Mouse (Mus musculus): ENCODE measurements around the gene Nxn. TPM values are rescaled to one million over a fixed set of nuclear protein-coding genes. Genes with fewer than 3 reads are reported as not detected.
"Not testable (repeated sequence)": the region's sequence is repeated elsewhere in the genome, so short reads cannot be mapped to it uniquely, and the experiment has no call there.

Gene Nxn
- polyA plus RNA-seq, 1 experiment from 2014 or later = 11.9 TPM

GRCm38 (mm10) chr11:76216681-76217389, 182.1 kb downstream of the Nxn start:
- Histone ChIP-seq H3K36me3 (ENCODE audit: insufficient read depth, low read length) (peaks cover 9% of the 10 kb centered on the region; the same call in 1 of the 2 replicates), H3K9ac (replicated peaks; ENCODE audit: low read depth) (peak overlapping the region; percentile 77), H3K27me3 (replicated peaks; ENCODE audit: insufficient read depth, low read length) (no peaks in the 10 kb centered on the region), H3K4me3 (ENCODE audit: low read depth, low read length) (peak overlapping the region; percentile 79), H3K27ac (ENCODE audit: low read length) (peak overlapping the region; percentile 96), H3K4me1 (ENCODE audit: insufficient read depth, low read depth, low read length) (no peaks in the 10 kb centered on the region), H3K9me3 (ENCODE audit: low read length) (no peaks in the 10 kb centered on the region), H3K4me2 (replicated peaks; ENCODE audit: low read depth, low read length) (peak overlapping the region; percentile 91)
- ATAC-seq = peak; percentile 81
- WGBS = 2% methylated on average over 33 of the region's 33 CpGs
- peak; percentile 94 for DNase-seq (ENCODE audit: low spot score)
- TF ChIP-seq CTCF (IDR thresholded peaks at IDR 0.05) = no peak
- peak; percentile 66 for TF ChIP-seq EP300 (IDR thresholded peaks at IDR 0.05)

- TF ChIP-seq CTCF (IDR thresholded peaks at IDR 0.05) = no peak
- no peak for TF ChIP-seq EP300 (IDR thresholded peaks at IDR 0.05)
- Histone ChIP-seq H3K27me3 (replicated peaks; ENCODE audit: insufficient read depth, low read length) (no peaks in the 10 kb centered on the region), H3K27ac (ENCODE audit: low read length) (peak overlapping the region; percentile 96), H3K4me1 (ENCODE audit: insufficient read depth, low read depth, low read length) (no peaks in the 10 kb centered on the region), H3K9me3 (ENCODE audit: low read length) (no peaks in the 10 kb centered on the region), H3K9ac (replicated peaks; ENCODE audit: low read depth) (no peak overlapping the region), H3K36me3 (ENCODE audit: insufficient read depth, low read length) (peaks cover 6% of the 10 kb centered on the region; the same call in 1 of the 2 replicates), H3K4me2 (replicated peaks; ENCODE audit: low read depth, low read length) (no peak overlapping the region), H3K4me3 (ENCODE audit: low read depth, low read length) (no peak overlapping the region)
- no peak for ATAC-seq
- DNase-seq (ENCODE audit: low spot score) = no peak
- 92% methylated on average over 5 of the region's 5 CpGs for WGBS
Observed at GRCm38 (mm10) chr11:76216049-76216540, 182.8 kb downstream of the Nxn start.

GRCm38 (mm10) chr11:76215011-76215410, 183.9 kb downstream of the Nxn start:
- TF ChIP-seq CTCF (IDR thresholded peaks at IDR 0.05) (no peak), EP300 (IDR thresholded peaks at IDR 0.05) (no peak)
- no peak overlapping the region for H3K27ac ChIP-seq (ENCODE audit: low read length)
- no peaks in the 10 kb centered on the region for H3K4me1 ChIP-seq (ENCODE audit: insufficient read depth, low read depth, low read length)
- no peaks in the 10 kb centered on the region for H3K27me3 ChIP-seq (replicated peaks; ENCODE audit: insufficient read depth, low read length)
- no peak for ATAC-seq
- WGBS = 50% methylated on average over 2 of the region's 2 CpGs
- no peak overlapping the region for H3K4me3 ChIP-seq (ENCODE audit: low read depth, low read length)
- no peak overlapping the region for H3K4me2 ChIP-seq (replicated peaks; ENCODE audit: low read depth, low read length)
- H3K9ac ChIP-seq (replicated peaks; ENCODE audit: low read depth) = no peak overlapping the region
- peak; percentile 61 for DNase-seq (ENCODE audit: low spot score)
- H3K36me3 ChIP-seq (ENCODE audit: insufficient read depth, low read length) = peaks cover 6% of the 10 kb centered on the region; the same call in 1 of the 2 replicates
- no peaks in the 10 kb centered on the region for H3K9me3 ChIP-seq (ENCODE audit: low read length)

- Histone ChIP-seq H3K27ac (ENCODE audit: low read length) (no peak overlapping the region), H3K4me3 (ENCODE audit: low read depth, low read length) (no peak overlapping the region)
- ATAC-seq = no peak
Observed at GRCm38 (mm10) chr11:76213841-76214240, 185.1 kb downstream of the Nxn start.

GRCm38 (mm10) chr11:76211595-76211994, 187.3 kb downstream of the Nxn start:
- H3K9ac ChIP-seq (replicated peaks; ENCODE audit: low read depth); ATAC-seq; H3K4me2 ChIP-seq (replicated peaks; ENCODE audit: low read depth, low read length); H3K27me3 ChIP-seq (replicated peaks; ENCODE audit: insufficient read depth, low read length); H3K4me3 ChIP-seq (ENCODE audit: low read depth, low read length); H3K27ac ChIP-seq (ENCODE audit: low read length); DNase-seq (ENCODE audit: low spot score); H3K4me1 ChIP-seq (ENCODE audit: insufficient read depth, low read depth, low read length); H3K9me3 ChIP-seq (ENCODE audit: low read length): not testable (repeated sequence)
- peaks cover 20% of the 10 kb centered on the region; the same call in 1 of the 2 replicates for H3K36me3 ChIP-seq (ENCODE audit: insufficient read depth, low read length)
- WGBS = 81% methylated on average over 1 of the region's 6 CpGs

More at GRCm38 (mm10) chr11:76213841-76214240, 185.1 kb downstream of the Nxn start:
- H3K9ac ChIP-seq (replicated peaks; ENCODE audit: low read depth) = no peak overlapping the region
- no peaks in the 10 kb centered on the region for H3K9me3 ChIP-seq (ENCODE audit: low read length)
- peaks cover 6% of the 10 kb centered on the region; the same call in 1 of the 2 replicates for H3K36me3 ChIP-seq (ENCODE audit: insufficient read depth, low read length)
- no peak for DNase-seq (ENCODE audit: low spot score)
- H3K4me1 ChIP-seq (ENCODE audit: insufficient read depth, low read depth, low read length) = no peaks in the 10 kb centered on the region
- H3K27me3 ChIP-seq (replicated peaks; ENCODE audit: insufficient read depth, low read length) = no peaks in the 10 kb centered on the region
- WGBS = 89% methylated on average over 5 of the region's 5 CpGs
- TF ChIP-seq CTCF (IDR thresholded peaks at IDR 0.05) (no peak), EP300 (IDR thresholded peaks at IDR 0.05) (no peak)
- H3K4me2 ChIP-seq (replicated peaks; ENCODE audit: low read depth, low read length) = no peak overlapping the region

- peak; percentile 38 for DNase-seq (ENCODE audit: low spot score)
- H3K4me3 ChIP-seq (ENCODE audit: low read depth, low read length) = no peak overlapping the region
- TF ChIP-seq EP300 (IDR thresholded peaks at IDR 0.05) (no peak), CTCF (IDR thresholded peaks at IDR 0.05) (no peak)
- H3K36me3 ChIP-seq (ENCODE audit: insufficient read depth, low read length) = peaks cover 20% of the 10 kb centered on the region; the same call in 1 of the 2 replicates
- no peak overlapping the region for H3K4me2 ChIP-seq (replicated peaks; ENCODE audit: low read depth, low read length)
- H3K27me3 ChIP-seq (replicated peaks; ENCODE audit: insufficient read depth, low read length) = no peaks in the 10 kb centered on the region
- ATAC-seq = peak; percentile 59
- H3K9ac ChIP-seq (replicated peaks; ENCODE audit: low read depth) = no peak overlapping the region
- H3K9me3 ChIP-seq (ENCODE audit: low read length) = no peaks in the 10 kb centered on the region
- WGBS = 52% methylated on average over 13 of the region's 13 CpGs
- H3K27ac ChIP-seq (ENCODE audit: low read length) = peak overlapping the region; percentile 38; the same call in 1 of the 2 replicates
- H3K4me1 ChIP-seq (ENCODE audit: insufficient read depth, low read depth, low read length) = no peaks in the 10 kb centered on the region
Observed at GRCm38 (mm10) chr11:76210228-76210985, 188.5 kb downstream of the Nxn start.

Other genes with a start within 250 kb of the Nxn start
- 28.5 and 29.7 TPM in 2 replicates for gene Vps53, start 219.5 kb downstream of the Nxn start, polyA plus RNA-seq (2015; fragmentation: Nextera tagmentation; extraction: Ambion mirVana)
- gene Fam57a, start 219.5 kb downstream of the Nxn start, polyA plus RNA-seq (2015; fragmentation: Nextera tagmentation; extraction: Ambion mirVana) = 27.0 and 33.8 TPM in 2 replicates
- gene Dbil5, start 181.5 kb downstream of the Nxn start, polyA plus RNA-seq (2015; fragmentation: Nextera tagmentation; extraction: Ambion mirVana) = 0.77 and 0.87 TPM in 2 replicates
- 8.8 and 13.8 TPM in 2 replicates for gene Gemin4, start 181.5 kb downstream of the Nxn start, polyA plus RNA-seq (2015; fragmentation: Nextera tagmentation; extraction: Ambion mirVana)
- gene Mrm3, start 155.4 kb downstream of the Nxn start, polyA plus RNA-seq (2015; fragmentation: Nextera tagmentation; extraction: Ambion mirVana) = 7.7 and 8.0 TPM in 2 replicates
- 85.9 and 99.6 TPM in 2 replicates for gene Glod4, start 155.4 kb downstream of the Nxn start, polyA plus RNA-seq (2015; fragmentation: Nextera tagmentation; extraction: Ambion mirVana)
- 64.4 and 81.7 TPM in 2 replicates for gene Timm22, start 7.8 kb upstream of the Nxn start, polyA plus RNA-seq (2015; fragmentation: Nextera tagmentation; extraction: Ambion mirVana)
- gene Abr, start 223.2 kb upstream of the Nxn start, polyA plus RNA-seq (2015; fragmentation: Nextera tagmentation; extraction: Ambion mirVana) = 16.6 and 17.2 TPM in 2 replicates

Data from lung, postnatal 0 days (tissue).